Mouse (Mus musculus) MEL (cell line): ENCODE measurements around the gene Fyn. TPM values are rescaled to one million over a fixed set of nuclear protein-coding genes. Genes with fewer than 3 reads are reported as not detected.

ENCODE experiments used
- DNase-seq: peaks from one replicate; pipeline ENCODE4 v3.0.0; 2011; ENCODE audit warnings: low read depth, low spot score
- H3K27ac ChIP-seq: 2 replicates; pipeline ENCODE4 v1.5.1; 2012; ENCODE audit warnings: low read depth, mild to moderate bottlenecking, control low read depth, low read length, moderate library complexity; ENCODE audit not compliant: control insufficient read depth
- H3K27me3 ChIP-seq, 2 experiments: fragments of 150-350 bp in 1 of 2; sonication (generic) in 1 of 2; 2 replicates each; pipeline ENCODE4 v1.6.1; 2012; ENCODE audit warnings: low read length in 2 of 2, mild to moderate bottlenecking in 2 of 2, improper control_type of control experiment in 1 of 2, moderate library complexity in 1 of 2; ENCODE audit not compliant: insufficient read depth in 2 of 2, control insufficient read depth in 1 of 2
- H3K36me3 ChIP-seq, 2 experiments: 2 replicates each; pipeline ENCODE4 v1.6.1; 2012 to 2014; ENCODE audit warnings: low read length in 2 of 2, improper control_type of control experiment in 1 of 2, inconsistent platforms in 1 of 2, mild to moderate bottlenecking in 1 of 2; ENCODE audit not compliant: insufficient read depth in 2 of 2, control insufficient read depth in 1 of 2
- H3K4me1 ChIP-seq, 2 experiments: fragments of 150-350 bp in 1 of 2; sonication (generic) in 1 of 2; 2 replicates each; pipeline ENCODE4 v1.6.1; 2012; ENCODE audit warnings: low read length in 2 of 2, improper control_type of control experiment in 1 of 2, mild to moderate bottlenecking in 1 of 2; ENCODE audit not compliant: insufficient read depth in 2 of 2, control insufficient read depth in 1 of 2
- H3K4me3 ChIP-seq, 2 experiments: fragments of 150-350 bp in 1 of 2; sonication (generic) in 1 of 2; 2 replicates each; pipeline ENCODE4 v1.5.1; 2012; ENCODE audit warnings: low read depth in 2 of 2, low read length in 2 of 2, mild to moderate bottlenecking in 2 of 2, moderate library complexity in 2 of 2, control low read depth in 1 of 2, improper control_type of control experiment in 1 of 2; ENCODE audit not compliant: control insufficient read depth in 1 of 2, insufficient read depth in 1 of 2
- H3K79me2 ChIP-seq: 2 replicates; pipeline ENCODE4 v1.6.1; 2012; ENCODE audit warnings: mild to moderate bottlenecking, low read length, moderate library complexity; ENCODE audit not compliant: control insufficient read depth, poor library complexity, insufficient read depth
- H3K9ac ChIP-seq: 2 replicates; pipeline ENCODE4 v1.6.1; 2012; ENCODE audit warnings: low read depth, mild to moderate bottlenecking, control low read depth, low read length, moderate library complexity; ENCODE audit not compliant: control insufficient read depth, poor library complexity, severe bottlenecking
- H3K9me3 ChIP-seq: fragments of 150-350 bp; sonication (generic); replicated peaks from 2 replicates; pipeline ENCODE4 v1.6.1; 2012; ENCODE audit warnings: mild to moderate bottlenecking, low read length, improper control_type of control experiment, moderate library complexity; ENCODE audit not compliant: insufficient read depth
- BHLHE40 ChIP-seq: IDR thresholded peaks from 2 replicates; pipeline ENCODE4 v1.6.1; 2012; ENCODE audit warnings: low read depth, mild to moderate bottlenecking, inconsistent platforms, low read length, improper control_type of control experiment, borderline replicate concordance
- CHD1 ChIP-seq: IDR thresholded peaks from 2 replicates; pipeline ENCODE4 v1.6.1; 2012; ENCODE audit warnings: low read depth, mild to moderate bottlenecking, inconsistent platforms, low read length, improper control_type of control experiment
- MAFK ChIP-seq: IDR thresholded peaks from 2 replicates; pipeline ENCODE4 v1.6.1; 2011; ENCODE audit warnings: low read depth, mild to moderate bottlenecking, low read length, improper control_type of control experiment, borderline replicate concordance
- MAX ChIP-seq: IDR thresholded peaks from 2 replicates; pipeline ENCODE4 v1.6.1; 2011; ENCODE audit warnings: low read length, improper control_type of control experiment
- MAZ ChIP-seq: IDR thresholded peaks from 2 replicates; pipeline ENCODE4 v1.6.1; 2012; ENCODE audit warnings: low read depth, mild to moderate bottlenecking, inconsistent platforms, low read length, improper control_type of control experiment
- MXI1 ChIP-seq: IDR thresholded peaks from 2 replicates; pipeline ENCODE4 v1.6.1; 2011; ENCODE audit warnings: mild to moderate bottlenecking, low read depth, low read length, improper control_type of control experiment
- MYC ChIP-seq: IDR thresholded peaks from 2 replicates; pipeline ENCODE4 v1.6.1; 2011; ENCODE audit warnings: low read depth, mild to moderate bottlenecking, low read length, improper control_type of control experiment, moderate library complexity
- NRF1 ChIP-seq: IDR thresholded peaks from 2 replicates; pipeline ENCODE4 v1.6.1; 2014; ENCODE audit warnings: low read depth, mild to moderate bottlenecking, inconsistent platforms, low read length, improper control_type of control experiment, moderate library complexity; ENCODE audit not compliant: poor library complexity, insufficient read depth, severe bottlenecking
- POLR2A ChIP-seq, 2 experiments: IDR thresholded peaks; 2 replicates each; pipeline ENCODE4 v1.6.1; 2011 to 2012; ENCODE audit warnings: low read length in 2 of 2, mild to moderate bottlenecking in 2 of 2, control low read depth in 1 of 2, improper control_type of control experiment in 1 of 2, low read depth in 1 of 2, moderate library complexity in 1 of 2; ENCODE audit not compliant: control insufficient read depth in 1 of 2, insufficient read depth in 1 of 2, poor library complexity in 1 of 2
- POLR2AphosphoS2 ChIP-seq: IDR thresholded peaks from 2 replicates; pipeline ENCODE4 v1.6.1; 2011; ENCODE audit warnings: low read length, improper control_type of control experiment
- POLR2AphosphoS5 ChIP-seq: IDR thresholded peaks from 2 replicates; pipeline ENCODE4 v1.6.1; 2012; ENCODE audit warnings: low read depth, borderline replicate concordance, mild to moderate bottlenecking, inconsistent platforms, low read length, moderate library complexity, mixed read lengths
- TAL1 ChIP-seq: IDR thresholded peaks from 2 replicates; pipeline ENCODE4 v1.6.1; 2012; ENCODE audit warnings: mild to moderate bottlenecking, inconsistent platforms, low read length, moderate library complexity, mixed read lengths
- TBP ChIP-seq: IDR thresholded peaks from 2 replicates; pipeline ENCODE4 v1.8.0; 2011; ENCODE audit warnings: low read depth, low read length, improper control_type of control experiment
- TCF12 ChIP-seq: IDR thresholded peaks from 2 replicates; pipeline ENCODE4 v1.6.1; 2014; ENCODE audit warnings: low read depth, mild to moderate bottlenecking, inconsistent platforms, low read length, improper control_type of control experiment, moderate library complexity
- UBTF ChIP-seq: IDR thresholded peaks from 2 replicates; pipeline ENCODE4 v1.6.1; 2012; ENCODE audit warnings: low read depth, mild to moderate bottlenecking, inconsistent platforms, low read length, improper control_type of control experiment, moderate library complexity, borderline replicate concordance; ENCODE audit not compliant: insufficient read depth
- ZKSCAN1 ChIP-seq: IDR thresholded peaks from 2 replicates; pipeline ENCODE4 v1.6.1; 2012; ENCODE audit warnings: low read depth, mild to moderate bottlenecking, inconsistent platforms, low read length, improper control_type of control experiment, moderate library complexity
- polyA plus RNA-seq, 2 experiments: library from polyadenylated mRNA; stranded (reverse) in 1 of 2; unstranded in 1 of 2; fragments of >175 nt in 1 of 2; fragments of >200 nt in 1 of 2; gene quantifications; 2 replicates each; pipeline versions ENCODE4 v1.2.1 to v1.2.4; 2012; ENCODE audit warnings: low replicate concordance in 2 of 2, low read depth in 1 of 2; ENCODE audit not compliant: insufficient read length in 2 of 2, insufficient read depth in 1 of 2, missing spikeins in 1 of 2
- total RNA-seq: library from RNA; depleted of rRNA; stranded (reverse); fragments of 300-350 nt; gene quantifications from 2 replicates; pipeline ENCODE4 v1.2.3, GENCODE M21; 2012

Gene Fyn
- total and polyA plus RNA-seq, 3 experiments: 0.03 TPM; not detected in 2

GRCm38 (mm10) chr10:39460621-39461020 is 92.0 kb downstream of the Fyn start:
- no peak for DNase-seq
- Histone ChIP-seq H3K36me3 (no peaks in the 10 kb centered on the region), H3K79me2 (no peaks in the 10 kb centered on the region), H3K4me1 (no peaks in the 10 kb centered on the region), H3K27ac (no peak overlapping the region), H3K4me3 (no peak overlapping the region), H3K9ac (no peak overlapping the region), H3K9me3 (no peaks in the 10 kb centered on the region), H3K27me3 (no peaks in the 10 kb centered on the region)
- TF ChIP-seq TBP (no peak), BHLHE40 (no peak), TCF12 (no peak), POLR2AphosphoS5 (no peak), MYC (no peak), CHD1 (no peak), MAFK (no peak), POLR2A (IDR thresholded peaks at IDR 0.05; ENCODE audit: control insufficient read depth in 1 of 2, insufficient read depth in 1 of 2, low read depth in 1 of 2, low read length in 2 of 2, poor library complexity in 1 of 2) (no peak), MAZ (no peak)

- TF ChIP-seq ZKSCAN1: no peak
- TF ChIP-seq POLR2AphosphoS5: no peak
- no peak for TF ChIP-seq MAX
- no peak for TF ChIP-seq NRF1
- TF ChIP-seq TAL1: no peak
- TF ChIP-seq POLR2A (IDR thresholded peaks at IDR 0.05; ENCODE audit: control insufficient read depth in 1 of 2, insufficient read depth in 1 of 2, low read depth in 1 of 2, low read length in 2 of 2, poor library complexity in 1 of 2): no peak
- TF ChIP-seq POLR2AphosphoS2: no peak
- no peak for TF ChIP-seq MXI1
- TF ChIP-seq UBTF: no peak
- no peak overlapping the region for H3K4me3 ChIP-seq
- H3K36me3 ChIP-seq: no peaks in the 10 kb centered on the region
- H3K27me3 ChIP-seq: no peaks in the 10 kb centered on the region; a peak in 1 of 4 replicates
- H3K4me1 ChIP-seq: no peaks in the 10 kb centered on the region
- no peak overlapping the region for H3K27ac ChIP-seq
- no peaks in the 10 kb centered on the region for H3K79me2 ChIP-seq
- DNase-seq: no peak
- H3K9ac ChIP-seq: no peak overlapping the region
- no peaks in the 10 kb centered on the region for H3K9me3 ChIP-seq
Measured at GRCm38 (mm10) chr10:39461909-39462308, 93.3 kb downstream of the Fyn start.
